Mouse (Mus musculus): ENCODE results near the gene Grin2b. TPM values are rescaled to one million over a fixed set of nuclear protein-coding genes. Genes with fewer than 3 reads are reported as not detected.

Grin2b gene
- polyA plus RNA-seq, 1 experiment, result not detected

DNA sequence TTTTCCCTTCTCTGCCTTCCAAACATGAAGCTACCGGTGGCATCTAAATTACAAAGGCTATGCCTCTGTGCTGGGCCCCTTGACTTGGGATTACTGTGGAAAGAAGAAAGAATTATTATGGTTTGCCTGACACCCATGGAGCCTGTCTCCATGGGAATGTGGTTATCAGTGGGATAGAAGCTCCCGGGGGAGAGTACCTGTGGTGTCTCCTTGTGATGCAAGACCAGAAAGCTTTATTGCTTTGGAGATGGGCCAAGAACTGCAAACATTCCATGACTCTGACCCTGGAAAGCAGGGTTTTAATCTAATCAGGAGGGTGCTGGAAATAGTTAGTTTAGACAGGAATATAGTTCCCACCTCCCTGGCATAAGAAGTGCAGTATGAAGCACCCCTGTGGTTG, 469.7 kb downstream of the Grin2b start:
- H3K4me2 ChIP-seq (ENCODE audit: low read depth), result no peak overlapping the region
- TF ChIP-seq USF1 (IDR thresholded peaks at IDR 0.05; ENCODE audit: low read depth) (no peak), TCF3 (IDR thresholded peaks at IDR 0.05; ENCODE audit: insufficient read length, low read depth) (no peak), TCF12 (IDR thresholded peaks at IDR 0.05; ENCODE audit: insufficient read depth, poor library complexity, severe bottlenecking) (no peak), CEBPB (IDR thresholded peaks at IDR 0.05; ENCODE audit: insufficient read depth, poor library complexity, severe bottlenecking) (no peak), POLR2A (IDR thresholded peaks at IDR 0.05; ENCODE audit: insufficient read length, low read depth) (no peak), SRF (IDR thresholded peaks at IDR 0.05; ENCODE audit: control insufficient read depth, insufficient read length, low read depth) (no peak), MYOG (IDR thresholded peaks at IDR 0.05; ENCODE audit: control insufficient read depth in 1 of 3, insufficient read depth in 1 of 3, insufficient read length in 2 of 3, low read depth in 2 of 3) (no peak), E2F4 (IDR thresholded peaks at IDR 0.05; ENCODE audit: insufficient read depth) (no peak), MAX (IDR thresholded peaks at IDR 0.05; ENCODE audit: low read depth) (no peak)
- H3K36me3 ChIP-seq (ENCODE audit: control insufficient read depth, insufficient read depth), result no peaks in the 10 kb centered on the region
- no peak overlapping the region for H3ac ChIP-seq (ENCODE audit: control insufficient read depth, insufficient read length)
- H3K79me2 ChIP-seq (ENCODE audit: control insufficient read depth, insufficient read depth), result no peaks in the 10 kb centered on the region
- no peak overlapping the region for H3K4me3 ChIP-seq
- no peaks in the 10 kb centered on the region for H3K27me3 ChIP-seq (ENCODE audit: control insufficient read depth, insufficient read depth, insufficient read length)

DNA sequence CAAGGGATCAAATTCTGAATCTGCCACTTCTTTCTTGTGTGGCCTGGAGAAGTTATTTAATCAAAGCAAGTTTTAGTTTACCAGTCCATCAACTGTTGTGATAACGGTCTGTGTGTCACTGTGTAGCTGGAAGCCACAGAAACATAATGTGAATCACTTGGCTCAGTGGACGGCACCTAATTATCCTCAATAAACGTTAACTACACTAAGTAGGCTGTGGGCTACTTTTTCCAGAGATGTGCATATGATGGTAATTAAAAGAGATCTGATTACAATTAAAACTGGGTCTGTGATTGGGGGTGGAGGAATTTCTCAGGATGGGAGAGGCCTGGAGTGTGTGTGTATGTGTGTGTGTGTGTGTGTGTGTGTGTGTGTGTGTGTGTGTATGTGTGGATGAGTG, 471.9 kb downstream of the Grin2b start:
- no peak for TF ChIP-seq CEBPB (IDR thresholded peaks at IDR 0.05; ENCODE audit: insufficient read depth, poor library complexity, severe bottlenecking)
- TF ChIP-seq TCF3 (IDR thresholded peaks at IDR 0.05; ENCODE audit: insufficient read length, low read depth), result no peak
- TF ChIP-seq USF1 (IDR thresholded peaks at IDR 0.05; ENCODE audit: low read depth), result no peak
- TF ChIP-seq POLR2A (IDR thresholded peaks at IDR 0.05; ENCODE audit: insufficient read length, low read depth), result no peak
- no peak for TF ChIP-seq REST (IDR thresholded peaks at IDR 0.05; ENCODE audit: insufficient read depth, insufficient read length)
- no peak for TF ChIP-seq TCF12 (IDR thresholded peaks at IDR 0.05; ENCODE audit: insufficient read depth, poor library complexity, severe bottlenecking)
- TF ChIP-seq POLR2AphosphoS2 (IDR thresholded peaks at IDR 0.05; ENCODE audit: insufficient read length, low read depth), result no peak
- no peak for TF ChIP-seq E2F4 (IDR thresholded peaks at IDR 0.05; ENCODE audit: insufficient read depth)
- TF ChIP-seq MYOD1 (IDR thresholded peaks at IDR 0.05; ENCODE audit: control insufficient read depth in 1 of 3, insufficient read length in 2 of 3, low read depth in 2 of 3), result no peak
- no peak for TF ChIP-seq MAX (IDR thresholded peaks at IDR 0.05; ENCODE audit: low read depth)
- no peak for TF ChIP-seq SRF (IDR thresholded peaks at IDR 0.05; ENCODE audit: control insufficient read depth, insufficient read length, low read depth)
- TF ChIP-seq MYOG (IDR thresholded peaks at IDR 0.05; ENCODE audit: control insufficient read depth in 1 of 3, insufficient read depth in 1 of 3, insufficient read length in 2 of 3, low read depth in 2 of 3), result no peak
- H3K36me3 ChIP-seq (ENCODE audit: control insufficient read depth, insufficient read depth), result no peaks in the 10 kb centered on the region
- H3K4me3 ChIP-seq, result no peak overlapping the region
- no peaks in the 10 kb centered on the region for H3K27me3 ChIP-seq (ENCODE audit: control insufficient read depth, insufficient read depth, insufficient read length)
- no peak overlapping the region for H3ac ChIP-seq (ENCODE audit: control insufficient read depth, insufficient read length)
- H3K4me2 ChIP-seq (ENCODE audit: low read depth), result no peak overlapping the region
- H3K79me2 ChIP-seq (ENCODE audit: control insufficient read depth, insufficient read depth), result no peaks in the 10 kb centered on the region

GRCm38 (mm10) chr6:135700717-135701345, 472.5 kb downstream of the Grin2b start:
- no peaks in the 10 kb centered on the region for H3K79me2 ChIP-seq (ENCODE audit: control insufficient read depth, insufficient read depth)
- TF ChIP-seq SRF (IDR thresholded peaks at IDR 0.05; ENCODE audit: control insufficient read depth, insufficient read length, low read depth) (no peak), USF1 (IDR thresholded peaks at IDR 0.05; ENCODE audit: low read depth) (no peak), MYOD1 (IDR thresholded peaks at IDR 0.05; ENCODE audit: control insufficient read depth in 1 of 3, insufficient read length in 2 of 3, low read depth in 2 of 3) (no peak), TCF3 (IDR thresholded peaks at IDR 0.05; ENCODE audit: insufficient read length, low read depth) (no peak), CEBPB (IDR thresholded peaks at IDR 0.05; ENCODE audit: insufficient read depth, poor library complexity, severe bottlenecking) (no peak), MYOG (IDR thresholded peaks at IDR 0.05; ENCODE audit: control insufficient read depth in 1 of 3, insufficient read depth in 1 of 3, insufficient read length in 2 of 3, low read depth in 2 of 3) (no peak), MAX (IDR thresholded peaks at IDR 0.05; ENCODE audit: low read depth) (no peak), E2F4 (IDR thresholded peaks at IDR 0.05; ENCODE audit: insufficient read depth) (no peak), TCF12 (IDR thresholded peaks at IDR 0.05; ENCODE audit: insufficient read depth, poor library complexity, severe bottlenecking) (no peak), REST (IDR thresholded peaks at IDR 0.05; ENCODE audit: insufficient read depth, insufficient read length) (no peak), POLR2A (IDR thresholded peaks at IDR 0.05; ENCODE audit: insufficient read length, low read depth) (no peak), POLR2AphosphoS2 (IDR thresholded peaks at IDR 0.05; ENCODE audit: insufficient read length, low read depth) (no peak)
- no peak overlapping the region for H3ac ChIP-seq (ENCODE audit: control insufficient read depth, insufficient read length)
- no peak overlapping the region for H3K4me3 ChIP-seq
- H3K4me2 ChIP-seq (ENCODE audit: low read depth), result no peak overlapping the region
- H3K36me3 ChIP-seq (ENCODE audit: control insufficient read depth, insufficient read depth), result no peaks in the 10 kb centered on the region
- no peaks in the 10 kb centered on the region for H3K27me3 ChIP-seq (ENCODE audit: control insufficient read depth, insufficient read depth, insufficient read length)

DNA sequence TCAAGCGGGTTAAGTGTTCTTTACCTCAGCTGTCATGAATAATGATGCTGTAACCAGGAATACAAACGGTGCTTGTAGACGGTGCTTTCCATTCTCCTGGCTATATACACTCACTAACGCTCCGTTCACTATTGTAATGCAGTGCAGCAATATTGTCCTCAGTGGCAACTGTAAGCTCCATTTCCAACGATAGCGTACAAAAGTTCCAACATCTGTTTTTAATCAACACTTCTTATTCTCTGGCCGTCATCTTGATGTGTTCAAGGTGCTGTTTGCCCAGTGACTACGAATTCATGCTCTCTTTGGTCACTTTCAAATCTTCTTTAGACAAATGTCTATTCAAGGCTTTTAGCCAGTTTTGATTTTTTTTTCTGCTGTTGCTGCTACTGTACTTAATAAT, 480.8 kb downstream of the Grin2b start:
- Histone ChIP-seq H3K4me3 (no peak overlapping the region), H3K27me3 (ENCODE audit: control insufficient read depth, insufficient read depth, insufficient read length) (no peaks in the 10 kb centered on the region), H3ac (ENCODE audit: control insufficient read depth, insufficient read length) (no peak overlapping the region), H3K36me3 (ENCODE audit: control insufficient read depth, insufficient read depth) (no peaks in the 10 kb centered on the region), H3K79me2 (ENCODE audit: control insufficient read depth, insufficient read depth) (no peaks in the 10 kb centered on the region), H3K4me2 (ENCODE audit: low read depth) (no peak overlapping the region)
- TF ChIP-seq REST (IDR thresholded peaks at IDR 0.05; ENCODE audit: insufficient read depth, insufficient read length), result no peak
- no peak for TF ChIP-seq POLR2AphosphoS2 (IDR thresholded peaks at IDR 0.05; ENCODE audit: insufficient read length, low read depth)
- no peak for TF ChIP-seq E2F4 (IDR thresholded peaks at IDR 0.05; ENCODE audit: insufficient read depth)
- TF ChIP-seq SRF (IDR thresholded peaks at IDR 0.05; ENCODE audit: control insufficient read depth, insufficient read length, low read depth), result no peak
- TF ChIP-seq CEBPB (IDR thresholded peaks at IDR 0.05; ENCODE audit: insufficient read depth, poor library complexity, severe bottlenecking), result no peak
- TF ChIP-seq USF1 (IDR thresholded peaks at IDR 0.05; ENCODE audit: low read depth), result no peak
- TF ChIP-seq MYOG (IDR thresholded peaks at IDR 0.05; ENCODE audit: control insufficient read depth in 1 of 3, insufficient read depth in 1 of 3, insufficient read length in 2 of 3, low read depth in 2 of 3), result no peak
- TF ChIP-seq POLR2A (IDR thresholded peaks at IDR 0.05; ENCODE audit: insufficient read length, low read depth), result no peak
- no peak for TF ChIP-seq TCF3 (IDR thresholded peaks at IDR 0.05; ENCODE audit: insufficient read length, low read depth)
- TF ChIP-seq TCF12 (IDR thresholded peaks at IDR 0.05; ENCODE audit: insufficient read depth, poor library complexity, severe bottlenecking), result no peak
- TF ChIP-seq MYOD1 (IDR thresholded peaks at IDR 0.05; ENCODE audit: control insufficient read depth in 1 of 3, insufficient read length in 2 of 3, low read depth in 2 of 3), result no peak
- no peak for TF ChIP-seq MAX (IDR thresholded peaks at IDR 0.05; ENCODE audit: low read depth)
